Mouse (Mus musculus) G1E (cell line): Measurements from ENCODE around the gene Pidd1. TPM values are rescaled to one million over a fixed set of nuclear protein-coding genes. Genes with fewer than 3 reads are reported as not detected.

ENCODE experiments used
- ATAC-seq: 2 replicates; pipeline ENCODE4 v1.8.0; 2016; ENCODE audit warnings: mild to moderate bottlenecking; ENCODE audit not compliant: insufficient number of reproducible peaks, poor library complexity, low FRiP score, severe bottlenecking; ENCODE audit errors: extremely low read depth
- DNase-seq: peaks from one replicate; pipeline ENCODE4 v3.0.0; 2012; ENCODE audit warnings: low spot score
- H3K27me3 ChIP-seq: 2 replicates; pipeline ENCODE4 v1.6.1; 2012; ENCODE audit warnings: mild to moderate bottlenecking, low read length, inconsistent platforms; ENCODE audit not compliant: insufficient read depth
- H3K36me3 ChIP-seq: replicated peaks from 2 replicates; pipeline ENCODE3; 2012; ENCODE audit warnings: mild to moderate bottlenecking, inconsistent platforms
- H3K4me1 ChIP-seq: 2 replicates; pipeline ENCODE4 v1.6.1; 2012; ENCODE audit warnings: low read depth, low read length, inconsistent platforms, mixed read lengths; ENCODE audit not compliant: insufficient read depth
- H3K4me3 ChIP-seq: 2 replicates; pipeline ENCODE4 v1.5.1; 2012; ENCODE audit warnings: low read depth, mild to moderate bottlenecking, inconsistent platforms, low read length, moderate library complexity, mixed read lengths
- H3K9me3 ChIP-seq: replicated peaks from 2 replicates; pipeline ENCODE4 v1.6.1; 2012; ENCODE audit warnings: inconsistent platforms
- CTCF ChIP-seq: IDR thresholded peaks from 2 replicates; pipeline ENCODE4 v1.5.1; 2012; ENCODE audit warnings: low read depth, low read length, inconsistent platforms, mixed read lengths
- GATA1 ChIP-seq: IDR thresholded peaks from 2 replicates; pipeline ENCODE4 v1.6.1; 2012; ENCODE audit warnings: borderline replicate concordance, low read length, inconsistent platforms, mixed read lengths
- GATA2 ChIP-seq: IDR thresholded peaks from 2 replicates; pipeline ENCODE4 v1.6.1; 2012; ENCODE audit warnings: low read depth, low read length, inconsistent platforms, borderline replicate concordance
- POLR2AphosphoS5 ChIP-seq: IDR thresholded peaks from 2 replicates; pipeline ENCODE4 v1.6.1; 2012; ENCODE audit warnings: low read depth, low read length, inconsistent platforms; ENCODE audit not compliant: insufficient replicate concordance
- TAL1 ChIP-seq: conservative IDR thresholded peaks from 2 replicates; pipeline ENCODE4 v1.6.1; 2012; ENCODE audit warnings: low read depth, low read length, inconsistent platforms, mixed read lengths
- polyA plus RNA-seq: library from polyadenylated mRNA; stranded (reverse); fragments of >175 nt; gene quantifications from 2 replicates; pipeline ENCODE4 v1.2.3, GENCODE M21; 2012
- total RNA-seq, 2 experiments: library from RNA; stranded (forward) in 1 of 2; stranded (reverse) in 1 of 2; fragments of 200-1000 nt in 1 of 2; fragments of >200 nt in 1 of 2; fragmentation: Nextera tagmentation in 1 of 2; gene quantifications; 2 replicates each; pipeline ENCODE4 v1.2.3; 2014 to 2017

Gene Pidd1
- total and polyA plus RNA-seq, 3 experiments = 8.9 to 59.6 (median 22.9) TPM

GRCm38 (mm10) chr7:141469901-141470636, 26.2 kb upstream of the Pidd1 start:
- H3K36me3 ChIP-seq = peaks cover 49% of the 10 kb centered on the region
- H3K27me3 ChIP-seq = peaks cover 7% of the 10 kb centered on the region; the same call in 1 of the 2 replicates
- H3K4me1 ChIP-seq = peaks cover 83% of the 10 kb centered on the region
- H3K4me3 ChIP-seq = peak overlapping the region; percentile 78; the same call in 1 of the 2 replicates
- no peak for ATAC-seq
- no peak for DNase-seq
- H3K9me3 ChIP-seq = no peaks in the 10 kb centered on the region
- TF ChIP-seq GATA2 (no peak), TAL1 (no peak), GATA1 (no peak), POLR2AphosphoS5 (no peak), CTCF (no peak)

- DNase-seq (no peak), ATAC-seq (no peak)
- H3K4me1 ChIP-seq = peaks cover 89% of the 10 kb centered on the region
- no peak for TF ChIP-seq TAL1
- no peak for TF ChIP-seq GATA1
- no peak for TF ChIP-seq GATA2
- TF ChIP-seq CTCF = no peak
- TF ChIP-seq POLR2AphosphoS5 = no peak
- peaks cover 49% of the 10 kb centered on the region for H3K36me3 ChIP-seq
- H3K9me3 ChIP-seq = no peaks in the 10 kb centered on the region
- peak overlapping the region; percentile 78 for H3K4me3 ChIP-seq
- H3K27me3 ChIP-seq = peaks cover 14% of the 10 kb centered on the region
These were observed 25.5 kb upstream of the Pidd1 start for GRCm38 (mm10) chr7:141469352-141469751.

GRCm38 (mm10) chr7:141468522-141469211, 24.8 kb upstream of the Pidd1 start:
- Histone ChIP-seq H3K4me3 (peak overlapping the region; percentile 78), H3K9me3 (no peaks in the 10 kb centered on the region), H3K36me3 (peaks cover 49% of the 10 kb centered on the region), H3K4me1 (peaks cover 88% of the 10 kb centered on the region), H3K27me3 (peaks cover 21% of the 10 kb centered on the region)
- ATAC-seq (peak; percentile 89), DNase-seq (peak; percentile 94)
- TF ChIP-seq GATA1 = no peak
- TF ChIP-seq CTCF = no peak
- TF ChIP-seq POLR2AphosphoS5 = peak; percentile 9; the same call in 1 of the 2 replicates

- H3K4me1 ChIP-seq = peaks cover 85% of the 10 kb centered on the region
- H3K27me3 ChIP-seq = peaks cover 26% of the 10 kb centered on the region
- H3K9me3 ChIP-seq = no peaks in the 10 kb centered on the region
- H3K36me3 ChIP-seq = peaks cover 44% of the 10 kb centered on the region
- ATAC-seq = no peak
- TF ChIP-seq TAL1 (no peak), POLR2AphosphoS5 (peak; percentile 21; the same call in 1 of the 2 replicates)
- DNase-seq = no peak
- H3K4me3 ChIP-seq = peak overlapping the region; percentile 78
These were observed 24.3 kb upstream of the Pidd1 start for GRCm38 (mm10) chr7:141468164-141468521.

GRCm38 (mm10) chr7:141467230-141468030, 23.6 kb upstream of the Pidd1 start, which contains the start of gene Cd151:
Gene Cd151 (plus strand): TSS chr7:141467392.
- Histone ChIP-seq H3K4me1 (peaks cover 81% of the 10 kb centered on the region), H3K36me3 (peaks cover 37% of the 10 kb centered on the region), H3K4me3 (peak within 1 kb of the TSS; percentile 78), H3K27me3 (peaks cover 33% of the 10 kb centered on the region), H3K9me3 (no peaks in the 10 kb centered on the region)
- ATAC-seq (peak; percentile 50), DNase-seq (peak; percentile 91)
- TF ChIP-seq GATA2 = no peak
- TF ChIP-seq POLR2AphosphoS5 = no peak
- no peak for TF ChIP-seq CTCF
- TF ChIP-seq TAL1 = no peak
- no peak for TF ChIP-seq GATA1
